Mouse (Mus musculus) intestine, postnatal 0 days (tissue): ENCODE data around the gene Mapk3. TPM values are rescaled to one million over a fixed set of nuclear protein-coding genes. Genes with fewer than 3 reads are reported as not detected.

Source experiments
- ATAC-seq: fragments of 200-750 bp; cut with Nextera tagmentation; 2 replicates; pipeline ENCODE4 v1.8.0; 2017; ENCODE audit warnings: mild to moderate bottlenecking, moderate TSS enrichment, moderate library complexity
- H3K27ac ChIP-seq: fragments of 300-500 bp; sonication (generic); 2 replicates; pipeline ENCODE4 v1.5.1; 2014; ENCODE audit warnings: mild to moderate bottlenecking, low read depth, low read length, moderate library complexity
- H3K27me3 ChIP-seq: fragments of 300-500 bp; sonication (generic); replicated peaks from 2 replicates; pipeline ENCODE4 v1.6.1; 2014; ENCODE audit warnings: low read length, mixed read lengths; ENCODE audit not compliant: control insufficient read depth, insufficient read depth
- H3K36me3 ChIP-seq: fragments of 300-500 bp; sonication (generic); 2 replicates; pipeline ENCODE4 v1.6.1; 2014; ENCODE audit warnings: mild to moderate bottlenecking, moderate library complexity; ENCODE audit not compliant: control insufficient read depth, insufficient read depth
- H3K4me1 ChIP-seq: fragments of 300-500 bp; sonication (generic); replicated peaks from 2 replicates; pipeline ENCODE4 v1.6.1; 2014; ENCODE audit warnings: antibody characterized with exemption, low read length, mixed read lengths; ENCODE audit not compliant: control insufficient read depth, insufficient read depth
- H3K4me2 ChIP-seq: fragments of 300-500 bp; sonication (generic); replicated peaks from 2 replicates; pipeline ENCODE4 v1.6.1; 2014; ENCODE audit warnings: low read depth, mild to moderate bottlenecking, moderate library complexity
- H3K4me3 ChIP-seq: fragments of 300-500 bp; sonication (generic); 2 replicates; pipeline ENCODE4 v1.5.1; 2014; ENCODE audit warnings: low read depth, low read length
- H3K9ac ChIP-seq: fragments of 300-500 bp; sonication (generic); 2 replicates; pipeline ENCODE4 v1.6.1; 2014; ENCODE audit warnings: mild to moderate bottlenecking, low read depth, low read length
- H3K9me3 ChIP-seq: fragments of 300-500 bp; sonication (generic); 2 replicates; pipeline ENCODE4 v1.6.1; 2016; ENCODE audit warnings: mixed run types; ENCODE audit not compliant: control insufficient read depth
- CTCF ChIP-seq: sonication (generic); IDR thresholded peaks from 2 replicates; pipeline ENCODE4 v1.5.1; 2016; ENCODE audit warnings: low read depth, mild to moderate bottlenecking, control low read depth, antibody characterized with exemption, moderate library complexity
- WGBS: fragments of 180-500 bp; shearing (Covaris S2); extraction: QIAGEN DNeasy Blood & Tissue Kit; methylation state at CpG from one replicate; pipeline ENCODE4 v1.1.7; 2014; 5-methylcytosine and 5-hydroxymethylcytosine counted together
- polyA plus RNA-seq: library from polyadenylated mRNA; unstranded; fragments of >200 nt; fragmentation: Nextera tagmentation; extraction: Ambion mirVana; gene quantifications from 2 replicates; pipeline ENCODE4 v1.2.1, GENCODE M21; 2015

Gene Mapk3
- polyA plus RNA-seq, 1 experiment from 2014 or later, result 131 TPM

GRCm38 (mm10) chr7:126800269-126801056 is 41.1 kb downstream of the Mapk3 start:
- WGBS, result 61% methylated on average over 5 of the region's 5 CpGs
- Histone ChIP-seq H3K27ac (peak overlapping the region; percentile 89), H3K4me2 (peak overlapping the region; percentile 85), H3K4me1 (0 out of 2 replicates have a peak, but pooled peaks cover 3% of the 10 kb centered on the region), H3K4me3 (peak overlapping the region; percentile 86), H3K27me3 (no peaks in the 10 kb centered on the region), H3K36me3 (peaks cover 17% of the 10 kb centered on the region; the same call in 1 of the 2 replicates), H3K9ac (peak overlapping the region; percentile 60), H3K9me3 (no peaks in the 10 kb centered on the region)
- ATAC-seq, result no peak
- TF ChIP-seq CTCF, result no peak; the same call in 1 of the 2 replicates

GRCm38 (mm10) chr7:126801057-126801422 is 41.6 kb downstream of the Mapk3 start:
- H3K4me2 ChIP-seq, result no peak overlapping the region
- H3K4me1 ChIP-seq, result 0 out of 2 replicates have a peak, but pooled peaks cover 3% of the 10 kb centered on the region
- peaks cover 11% of the 10 kb centered on the region; the same call in 1 of the 2 replicates for H3K36me3 ChIP-seq
- 88% methylated on average over 16 of the region's 16 CpGs for WGBS
- no peak overlapping the region for H3K27ac ChIP-seq
- no peak overlapping the region for H3K9ac ChIP-seq
- no peak overlapping the region for H3K4me3 ChIP-seq
- TF ChIP-seq CTCF, result no peak
- no peaks in the 10 kb centered on the region for H3K27me3 ChIP-seq
- no peaks in the 10 kb centered on the region for H3K9me3 ChIP-seq
- ATAC-seq, result no peak

GRCm38 (mm10) chr7:126802134-126802889 is 42.9 kb downstream of the Mapk3 start:
- Histone ChIP-seq H3K4me2 (no peak overlapping the region), H3K27me3 (no peaks in the 10 kb centered on the region), H3K27ac (no peak overlapping the region), H3K4me3 (no peak overlapping the region), H3K4me1 (0 out of 2 replicates have a peak, but pooled peaks cover 3% of the 10 kb centered on the region), H3K9ac (no peak overlapping the region), H3K36me3 (peaks cover 3% of the 10 kb centered on the region; the same call in 1 of the 2 replicates), H3K9me3 (no peaks in the 10 kb centered on the region)
- ATAC-seq, result no peak
- WGBS, result 84% methylated on average over 11 of the region's 11 CpGs
- no peak for TF ChIP-seq CTCF

DNA sequence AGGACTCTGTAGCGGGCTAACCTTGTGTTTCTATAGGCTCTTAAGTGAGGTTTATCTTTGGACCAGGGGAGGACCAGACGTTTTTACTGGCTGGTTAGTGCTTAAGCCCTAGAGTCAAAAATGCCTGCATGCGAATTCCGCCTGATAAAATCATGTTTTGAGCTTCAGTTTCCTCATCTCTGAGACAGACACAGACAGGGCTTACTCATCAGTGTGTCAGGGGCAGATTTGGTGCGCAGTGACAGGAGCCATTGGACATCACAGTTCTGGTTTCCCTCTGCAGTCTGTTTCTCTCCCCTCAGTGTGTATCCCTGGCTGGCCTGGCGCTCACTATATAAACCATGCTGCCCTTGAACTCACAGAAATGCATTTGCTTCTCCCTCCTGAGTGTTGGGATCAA is 43.8 kb downstream of the Mapk3 start:
- H3K9ac ChIP-seq, result no peak overlapping the region
- H3K4me2 ChIP-seq, result no peak overlapping the region
- no peak for TF ChIP-seq CTCF
- no peak for ATAC-seq
- no peaks in the 10 kb centered on the region for H3K27me3 ChIP-seq
- 84% methylated on average over 6 of the region's 6 CpGs for WGBS
- H3K36me3 ChIP-seq, result no peaks in the 10 kb centered on the region; the same call in 1 of the 2 replicates
- H3K9me3 ChIP-seq, result no peaks in the 10 kb centered on the region
- H3K4me3 ChIP-seq, result no peak overlapping the region
- no peak overlapping the region for H3K27ac ChIP-seq
- H3K4me1 ChIP-seq, result 0 out of 2 replicates have a peak, but pooled peaks cover 3% of the 10 kb centered on the region

DNA sequence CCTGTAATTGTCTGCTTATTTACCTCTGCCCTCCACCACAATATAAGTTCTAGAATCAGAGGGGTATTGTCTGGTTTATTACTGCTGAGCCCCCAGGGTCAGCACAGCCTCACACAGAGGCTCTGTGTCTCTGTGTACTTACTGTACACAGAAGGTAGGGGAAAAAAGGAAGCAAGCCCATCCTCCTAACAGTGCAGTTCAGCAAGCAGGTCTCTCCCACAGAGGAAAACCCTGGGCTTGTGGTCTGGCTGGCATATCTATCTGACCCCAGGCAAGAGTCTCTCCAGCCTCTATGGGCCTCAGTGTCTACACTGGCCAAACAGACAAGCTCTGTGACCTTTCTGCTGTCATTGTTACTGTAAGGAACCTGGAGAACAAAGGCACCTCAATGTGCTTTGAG is 44.4 kb downstream of the Mapk3 start:
- H3K9ac ChIP-seq, result no peak overlapping the region
- H3K4me3 ChIP-seq, result no peak overlapping the region
- H3K9me3 ChIP-seq, result no peaks in the 10 kb centered on the region
- no peak for TF ChIP-seq CTCF
- H3K4me1 ChIP-seq, result 0 out of 2 replicates have a peak, but pooled peaks cover 3% of the 10 kb centered on the region
- ATAC-seq, result no peak
- no peaks in the 10 kb centered on the region; the same call in 1 of the 2 replicates for H3K36me3 ChIP-seq
- H3K4me2 ChIP-seq, result no peak overlapping the region
- no peak overlapping the region for H3K27ac ChIP-seq
- H3K27me3 ChIP-seq, result no peaks in the 10 kb centered on the region

DNA sequence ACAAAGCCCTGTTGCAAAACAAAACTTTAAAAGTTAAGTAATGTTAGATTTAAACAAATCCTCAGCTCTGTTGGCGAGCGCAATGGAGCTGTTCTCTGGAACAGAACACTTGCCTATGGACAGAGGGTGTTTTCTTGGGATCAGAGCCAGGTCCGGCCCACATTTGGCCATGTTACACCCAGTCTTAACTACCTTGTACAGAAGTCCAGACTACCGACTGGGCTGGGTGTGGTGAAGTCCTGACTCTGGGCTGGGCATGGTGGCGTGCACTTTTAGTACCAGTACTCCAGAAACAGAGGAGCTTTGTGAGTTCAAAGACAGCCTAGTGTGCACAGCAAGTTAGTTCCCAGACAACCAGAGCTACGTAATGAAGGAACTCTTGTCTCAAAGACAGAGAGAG is 47.6 kb downstream of the Mapk3 start:
- Histone ChIP-seq H3K27me3 (no peaks in the 10 kb centered on the region), H3K36me3 (no peaks in the 10 kb centered on the region), H3K27ac (no peak overlapping the region), H3K9me3 (no peaks in the 10 kb centered on the region), H3K4me3 (no peak overlapping the region), H3K9ac (no peak overlapping the region), H3K4me2 (no peak overlapping the region), H3K4me1 (no peaks in the 10 kb centered on the region)
- WGBS, result 39% methylated on average over 6 of the region's 6 CpGs
- peak; percentile 60 for ATAC-seq
- TF ChIP-seq CTCF, result no peak
